Mouse (Mus musculus): ENCODE measurements around the gene Lsm14a. TPM values are rescaled to one million over a fixed set of nuclear protein-coding genes. Genes with fewer than 3 reads are reported as not detected.
A peak's percentile ranks its signal among the peaks of the same experiment; 100 is the strongest.

Gene Lsm14a
- total RNA-seq, 1 experiment from 2014 or later = 94.4 TPM

- ATAC-seq (replicated peaks; ENCODE audit: insufficient number of reproducible peaks, low FRiP score, low TSS enrichment, poor library complexity, severe bottlenecking) = no peak
These were observed 71.2 kb downstream of the Lsm14a start for GRCm38 (mm10) chr7:34321958-34322357.

GRCm38 (mm10) chr7:34321119-34321518, 72.0 kb downstream of the Lsm14a start:
- ATAC-seq (replicated peaks; ENCODE audit: insufficient number of reproducible peaks, low FRiP score, low TSS enrichment, poor library complexity, severe bottlenecking) = no peak

GRCm38 (mm10) chr7:34319957-34320356, 73.2 kb downstream of the Lsm14a start:
- no peak for ATAC-seq (replicated peaks; ENCODE audit: insufficient number of reproducible peaks, low FRiP score, low TSS enrichment, poor library complexity, severe bottlenecking)

GRCm38 (mm10) chr7:34319123-34319522, 74.0 kb downstream of the Lsm14a start:
- ATAC-seq (replicated peaks; ENCODE audit: insufficient number of reproducible peaks, low FRiP score, low TSS enrichment, poor library complexity, severe bottlenecking) = no peak

GRCm38 (mm10) chr7:34317901-34318476, 75.1 kb downstream of the Lsm14a start:
- ATAC-seq (replicated peaks; ENCODE audit: insufficient number of reproducible peaks, low FRiP score, low TSS enrichment, poor library complexity, severe bottlenecking) = no peak

GRCm38 (mm10) chr7:34313443-34313875, 79.7 kb downstream of the Lsm14a start, which contains the start of gene 4931406P16Rik:
Gene 4931406P16Rik, minus strand, starts transcription at chr7:34313551.
- peak; percentile 53 for ATAC-seq (replicated peaks; ENCODE audit: insufficient number of reproducible peaks, low FRiP score, low TSS enrichment, poor library complexity, severe bottlenecking)

- no peak for ATAC-seq (replicated peaks; ENCODE audit: insufficient number of reproducible peaks, low FRiP score, low TSS enrichment, poor library complexity, severe bottlenecking)
These were observed 80.2 kb downstream of the Lsm14a start for GRCm38 (mm10) chr7:34312786-34313442.

- ATAC-seq (replicated peaks; ENCODE audit: insufficient number of reproducible peaks, low FRiP score, low TSS enrichment, poor library complexity, severe bottlenecking) = no peak
These were observed 83.8 kb downstream of the Lsm14a start for GRCm38 (mm10) chr7:34309186-34309764.

- ATAC-seq (replicated peaks; ENCODE audit: insufficient number of reproducible peaks, low FRiP score, low TSS enrichment, poor library complexity, severe bottlenecking) = no peak
These were observed 84.5 kb downstream of the Lsm14a start for GRCm38 (mm10) chr7:34308586-34308985.

GRCm38 (mm10) chr7:34305454-34305853, 87.7 kb downstream of the Lsm14a start:
- no peak for ATAC-seq (replicated peaks; ENCODE audit: insufficient number of reproducible peaks, low FRiP score, low TSS enrichment, poor library complexity, severe bottlenecking)

GRCm38 (mm10) chr7:34302651-34303050, 90.5 kb downstream of the Lsm14a start:
- ATAC-seq (replicated peaks; ENCODE audit: insufficient number of reproducible peaks, low FRiP score, low TSS enrichment, poor library complexity, severe bottlenecking) = no peak

GRCm38 (mm10) chr7:34301952-34302351, 91.2 kb downstream of the Lsm14a start:
- ATAC-seq (replicated peaks; ENCODE audit: insufficient number of reproducible peaks, low FRiP score, low TSS enrichment, poor library complexity, severe bottlenecking) = no peak

- no peak for ATAC-seq (replicated peaks; ENCODE audit: insufficient number of reproducible peaks, low FRiP score, low TSS enrichment, poor library complexity, severe bottlenecking)
These were observed 94.3 kb downstream of the Lsm14a start for GRCm38 (mm10) chr7:34298818-34299217.

GRCm38 (mm10) chr7:34296124-34296523, 97.0 kb downstream of the Lsm14a start:
- ATAC-seq (replicated peaks; ENCODE audit: insufficient number of reproducible peaks, low FRiP score, low TSS enrichment, poor library complexity, severe bottlenecking) = no peak

Other genes with a start within 250 kb of the Lsm14a start
- 107 to 120 TPM (median 115 TPM) in 3 replicates for gene Uba2, start 223.7 kb downstream of the Lsm14a start, total RNA-seq (2017)
- 22.9 to 36.0 TPM (median 31.0 TPM) in 3 replicates for gene Pdcd2l, start 196.7 kb downstream of the Lsm14a start, total RNA-seq (2017)
- 219 to 290 TPM (median 277 TPM) in 3 replicates for gene Gpi1, start 163.0 kb downstream of the Lsm14a start, total RNA-seq (2017)
- gene Gm6096, start 142.3 kb downstream of the Lsm14a start, total RNA-seq (2017) = not detected in 3 replicates
- 28.1 to 42.2 TPM (median 28.8 TPM) in 3 replicates for gene 4931406P16Rik, start 79.8 kb downstream of the Lsm14a start, total RNA-seq (2017)